Mouse (Mus musculus): ENCODE measurements at regions not wholly inside any gene's neighbourhood (a gene's known extent, or its start where the extent isn't known, plus 50 kb on each side); places are given as distances from the start of the nearest gene placed in this dataset.

DNA sequence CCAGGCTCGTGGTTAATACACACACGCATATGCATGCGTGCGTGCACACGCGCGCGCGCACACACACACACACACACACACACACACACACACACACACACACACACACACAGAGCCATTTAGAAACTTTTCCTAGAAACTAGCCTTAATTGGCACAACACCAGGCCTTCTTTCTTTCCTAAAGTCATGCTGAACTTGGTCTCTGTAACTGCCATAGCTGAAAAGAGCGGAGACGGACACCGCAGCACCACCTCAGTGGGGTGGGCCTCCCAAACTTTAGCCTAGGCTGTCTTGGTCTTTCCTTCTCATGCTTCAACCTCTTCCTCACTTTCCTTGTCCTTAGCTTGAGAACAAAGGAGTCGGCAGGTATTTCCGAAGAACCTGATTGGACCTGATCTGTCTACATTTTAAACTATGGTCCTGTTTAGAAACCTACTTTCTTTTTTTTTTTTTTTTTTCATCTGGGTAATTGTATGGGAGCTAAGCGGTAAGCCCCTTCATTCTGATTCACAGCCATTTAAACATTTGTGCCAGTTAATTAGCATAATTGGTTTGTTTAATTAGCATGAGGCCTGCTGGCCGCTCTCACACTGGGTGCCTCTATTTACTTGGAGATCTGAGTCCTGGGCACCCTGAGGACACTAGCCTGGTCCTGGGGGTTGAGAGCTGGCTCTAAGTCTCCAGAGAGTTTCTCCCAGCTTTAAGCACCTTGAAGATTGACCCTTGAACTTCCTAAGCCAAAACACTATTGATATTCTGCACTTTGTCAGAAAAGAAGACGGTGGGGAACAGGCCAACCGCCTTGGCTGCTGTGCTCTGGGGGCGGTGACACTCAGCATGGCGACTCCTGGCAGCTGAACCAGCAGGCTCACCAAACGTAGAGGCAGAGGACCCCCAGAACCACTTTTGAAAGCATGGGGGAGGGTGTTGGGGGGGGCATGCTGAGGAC, 269.7 kb upstream of the Irx3 start:
- DNase-seq (ENCODE audit: extremely low read depth, low read depth, low spot score), result no peak

DNA sequence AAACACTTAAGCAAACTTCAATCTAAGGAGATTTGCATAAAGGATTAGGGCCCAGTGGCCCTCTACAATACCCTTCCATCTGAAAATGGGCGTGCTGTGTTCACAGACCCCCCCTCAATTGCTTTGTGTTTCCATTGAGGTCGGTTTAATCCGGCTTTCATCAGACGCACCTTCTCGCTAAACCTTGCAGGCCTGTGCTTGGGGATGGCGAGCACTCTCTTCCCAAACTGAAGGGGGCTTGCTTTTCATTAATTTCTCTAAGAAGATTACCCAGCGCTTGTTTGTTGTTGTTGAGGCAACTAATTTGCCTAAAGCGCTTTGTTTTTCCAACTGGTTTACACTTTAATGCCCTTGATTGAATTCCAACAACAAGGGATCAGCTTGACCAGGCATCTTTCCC, 268.8 kb upstream of the Irx3 start:
- DNase-seq (ENCODE audit: extremely low read depth, low read depth, low spot score), result no peak

DNA sequence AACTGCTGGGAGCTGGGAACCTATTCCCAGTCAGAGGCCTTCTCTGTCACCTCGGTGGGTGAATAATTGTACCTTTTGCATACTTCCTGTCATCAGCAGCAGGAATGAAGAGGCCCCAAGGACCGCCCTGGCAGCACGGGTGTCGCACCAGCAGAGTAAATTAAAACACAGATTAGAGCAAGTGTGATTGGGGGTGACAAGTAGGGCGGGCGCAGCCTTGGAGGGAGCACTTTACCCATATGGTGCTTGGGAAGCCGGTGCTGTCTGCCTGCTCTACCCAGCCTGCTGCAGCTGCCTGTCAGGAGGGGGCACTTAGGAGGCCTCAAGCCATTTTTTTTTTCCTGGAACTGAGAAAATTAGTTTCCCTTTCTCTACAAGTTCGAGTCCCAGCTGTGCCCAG, 264.6 kb upstream of the Irx3 start:
- no peak for DNase-seq (ENCODE audit: extremely low read depth, low read depth, low spot score)

DNA sequence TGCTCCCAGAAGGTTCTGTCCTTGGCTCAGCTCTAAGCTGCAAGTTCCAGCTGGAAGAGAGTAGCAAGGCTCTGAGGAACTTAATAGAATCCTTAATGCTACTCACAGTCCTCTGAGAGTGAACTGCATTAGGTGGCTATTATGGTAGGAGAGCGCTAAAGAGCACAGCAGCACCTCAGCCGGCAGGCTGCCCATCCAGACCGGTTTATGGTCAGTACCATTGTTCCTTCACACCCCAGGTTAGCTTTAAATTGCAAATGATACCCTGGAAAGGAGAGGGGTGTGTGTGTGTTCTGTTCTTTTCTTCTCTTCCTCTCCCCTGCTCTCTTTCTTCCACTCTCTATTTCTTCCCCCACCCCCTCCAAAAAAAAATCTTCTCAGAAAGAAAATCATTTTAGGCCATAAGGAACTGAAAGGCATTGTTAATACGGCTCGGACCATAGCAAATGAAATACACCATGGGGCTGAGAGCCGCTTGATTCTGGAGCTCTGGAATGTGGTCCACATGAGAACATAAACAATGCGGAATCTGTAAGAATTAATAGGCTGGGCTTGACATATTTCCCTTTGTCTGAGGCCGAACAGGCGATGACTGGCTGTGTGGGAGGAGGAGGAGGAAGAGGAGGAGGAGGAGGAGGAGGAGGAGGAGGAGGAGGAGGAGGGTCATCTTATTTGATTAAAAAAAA, 263.8 kb upstream of the Irx3 start:
- no peak for DNase-seq (ENCODE audit: extremely low read depth, low read depth, low spot score)

DNA sequence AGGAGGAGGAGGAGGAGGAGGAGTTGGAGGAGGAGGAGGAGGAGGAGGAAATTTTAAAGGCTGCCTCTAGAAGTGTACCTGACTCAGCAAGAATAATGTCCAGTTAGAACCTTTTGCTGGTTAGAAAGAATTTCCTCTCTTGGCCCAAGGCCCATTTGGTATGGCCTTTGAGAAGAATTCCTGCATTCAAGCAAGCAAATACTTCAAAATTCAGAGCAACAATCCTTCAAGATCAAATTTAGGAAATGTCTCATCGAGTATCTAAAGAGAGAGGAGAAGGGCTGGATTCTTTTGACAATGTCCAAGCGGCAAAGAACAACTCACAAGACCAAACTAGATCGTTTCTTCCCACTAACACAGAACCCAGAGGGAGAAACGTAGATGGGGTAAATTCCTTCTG, 263.1 kb upstream of the Irx3 start:
- no peak for DNase-seq (ENCODE audit: extremely low read depth, low read depth, low spot score)

DNA sequence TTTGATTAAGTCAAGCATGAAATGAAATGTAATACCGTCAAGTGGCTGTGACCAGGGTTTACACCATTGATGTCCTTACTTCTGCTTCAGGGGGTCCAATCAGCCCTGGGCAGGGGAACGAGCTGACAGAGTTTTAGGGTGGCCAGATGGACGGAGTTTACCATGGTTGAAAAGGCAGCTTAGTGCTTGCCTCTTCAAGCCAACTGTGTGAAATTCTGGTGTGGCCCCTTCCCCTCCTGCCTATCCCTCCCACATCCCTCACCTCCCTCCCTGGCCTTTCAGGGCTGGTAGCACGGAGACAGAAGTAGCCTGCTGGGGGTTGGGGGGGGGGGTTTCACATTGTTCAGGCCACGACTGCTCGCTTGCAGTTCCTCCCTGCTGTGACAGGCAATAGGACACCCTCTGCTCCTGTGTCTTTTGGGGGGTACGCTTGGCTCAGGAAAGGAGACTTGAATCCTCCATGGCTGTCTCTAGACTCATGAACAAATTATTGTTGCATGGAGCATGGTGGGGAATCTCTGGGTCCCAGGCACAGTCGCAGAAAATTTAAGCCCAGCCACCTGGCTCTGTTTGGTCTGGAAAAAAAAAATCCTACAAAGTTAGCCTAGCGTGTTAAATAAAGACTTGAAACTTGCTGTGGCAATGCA, 262.4 kb upstream of the Irx3 start:
- no peak for DNase-seq (ENCODE audit: extremely low read depth, low read depth, low spot score)

DNA sequence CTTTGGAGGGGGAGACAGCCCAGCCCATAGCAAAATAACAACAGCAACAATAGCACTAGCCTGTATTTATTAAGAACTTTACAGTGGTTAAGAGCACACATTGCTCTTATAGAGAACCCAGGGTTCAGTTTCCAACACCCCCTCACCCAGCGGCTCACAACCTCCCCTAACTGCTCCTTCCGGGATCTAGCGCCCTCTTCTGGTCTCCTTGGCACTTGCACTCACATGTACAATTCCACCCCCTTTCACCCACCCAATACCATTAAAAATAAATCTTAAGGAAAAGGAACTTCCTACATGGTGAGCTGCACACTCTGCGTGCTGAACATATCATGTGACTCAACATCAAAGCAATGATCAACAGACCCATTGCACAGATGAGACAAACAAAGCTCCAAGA, 261.5 kb upstream of the Irx3 start:
- DNase-seq (ENCODE audit: extremely low read depth, low read depth, low spot score), result no peak

DNA sequence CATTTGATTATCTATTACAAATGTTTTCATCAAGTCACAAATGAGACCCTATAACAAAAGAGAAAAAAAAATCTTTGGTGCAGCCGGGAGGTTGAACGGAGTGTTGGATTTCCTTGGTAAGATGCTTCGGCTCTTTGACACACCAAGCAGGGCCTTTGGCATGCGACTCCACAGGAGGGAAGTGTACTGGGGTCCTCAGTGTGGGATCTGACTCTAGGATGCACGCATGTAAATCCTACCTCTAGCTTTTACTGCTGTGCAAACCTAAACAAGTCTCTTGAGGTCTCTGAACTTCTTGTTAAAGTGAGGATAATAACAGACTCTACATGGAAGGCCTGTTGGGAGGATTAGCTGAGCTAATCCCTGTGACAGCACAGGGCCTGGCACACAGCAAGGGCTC, 257.6 kb upstream of the Irx3 start:
- DNase-seq (ENCODE audit: extremely low read depth, low read depth, low spot score), result no peak

DNA sequence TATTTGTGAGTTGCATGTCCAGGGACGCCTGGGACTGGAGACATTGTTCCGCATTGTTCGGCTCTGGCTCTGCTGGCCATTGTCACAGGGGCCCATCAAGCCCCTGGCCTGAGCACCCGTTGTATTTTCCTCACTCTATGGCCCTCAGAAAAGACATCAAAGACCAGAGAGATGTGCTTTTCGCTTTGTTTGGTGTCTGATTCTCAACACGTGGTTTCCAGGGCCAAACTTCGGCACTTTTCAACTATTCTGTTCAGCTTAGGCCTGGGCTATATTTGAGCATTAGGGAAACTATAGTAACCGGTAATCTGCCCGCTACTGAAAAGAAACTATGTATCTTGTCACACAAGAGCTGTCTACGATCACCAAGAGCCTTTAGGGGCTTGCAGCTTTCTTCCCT, 257.1 kb upstream of the Irx3 start:
- no peak for DNase-seq (ENCODE audit: extremely low read depth, low read depth, low spot score)

DNA sequence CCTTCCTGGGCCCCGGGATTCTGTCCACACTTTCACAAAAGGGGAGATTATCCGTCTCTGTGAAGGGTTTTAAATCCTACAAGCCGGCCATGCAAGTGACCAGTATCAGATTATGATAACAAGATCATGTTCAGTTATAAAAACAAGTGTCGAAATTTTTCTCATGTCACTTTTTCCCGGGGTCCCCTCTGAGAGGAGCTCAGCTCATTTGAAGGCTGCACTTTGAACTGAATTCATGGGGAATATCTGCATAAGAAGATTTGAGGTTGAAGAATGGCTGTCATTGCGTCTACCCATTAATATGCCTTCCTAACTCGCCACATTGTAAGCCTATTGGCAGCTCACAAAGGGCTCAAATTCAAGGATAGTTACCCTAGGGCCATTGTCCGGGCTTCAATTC, 256.0 kb upstream of the Irx3 start:
- DNase-seq (ENCODE audit: extremely low read depth, low read depth, low spot score), result no peak

DNA sequence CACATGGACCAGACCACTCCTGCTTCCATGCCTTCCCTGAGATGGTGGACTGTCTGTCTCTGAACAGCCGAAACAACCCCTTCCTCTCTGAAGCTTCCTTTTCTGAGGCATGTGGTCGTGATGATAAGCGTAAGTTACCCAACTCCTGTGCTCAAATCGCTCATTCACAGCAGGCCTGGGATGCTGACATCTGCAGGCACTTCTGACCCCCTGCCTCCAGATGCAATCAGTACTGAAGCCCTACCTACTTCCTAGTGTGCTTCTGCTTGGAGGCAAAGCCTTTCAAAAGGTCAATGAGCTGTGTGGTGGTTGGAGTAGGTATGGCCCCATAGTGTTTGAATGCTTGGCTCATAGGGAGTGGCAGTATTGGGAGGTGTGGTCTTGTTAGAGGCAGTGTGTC, 253.7 kb upstream of the Irx3 start:
- DNase-seq (ENCODE audit: extremely low read depth, low read depth, low spot score), result no peak

DNA sequence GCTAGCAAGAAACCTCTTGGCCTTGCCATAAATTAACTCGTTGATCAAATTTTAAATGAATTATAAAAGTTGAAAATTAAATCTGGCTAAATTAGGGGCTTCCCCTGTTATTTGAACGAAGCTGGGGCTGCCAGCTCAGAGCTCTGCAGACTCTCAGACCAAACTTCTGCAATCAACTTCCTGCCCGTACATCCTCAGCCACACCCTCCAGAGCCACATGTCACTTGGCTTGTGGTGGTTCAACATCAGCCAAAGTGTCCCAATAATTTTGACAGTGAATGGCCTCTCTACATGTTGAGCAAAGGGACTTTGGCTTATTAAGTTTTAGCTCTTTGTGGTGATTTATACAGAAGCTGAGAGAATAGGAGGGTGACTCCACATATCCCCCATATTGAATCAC, 242.8 kb upstream of the Irx3 start:
- DNase-seq (ENCODE audit: extremely low read depth, low read depth, low spot score), result no peak

DNA sequence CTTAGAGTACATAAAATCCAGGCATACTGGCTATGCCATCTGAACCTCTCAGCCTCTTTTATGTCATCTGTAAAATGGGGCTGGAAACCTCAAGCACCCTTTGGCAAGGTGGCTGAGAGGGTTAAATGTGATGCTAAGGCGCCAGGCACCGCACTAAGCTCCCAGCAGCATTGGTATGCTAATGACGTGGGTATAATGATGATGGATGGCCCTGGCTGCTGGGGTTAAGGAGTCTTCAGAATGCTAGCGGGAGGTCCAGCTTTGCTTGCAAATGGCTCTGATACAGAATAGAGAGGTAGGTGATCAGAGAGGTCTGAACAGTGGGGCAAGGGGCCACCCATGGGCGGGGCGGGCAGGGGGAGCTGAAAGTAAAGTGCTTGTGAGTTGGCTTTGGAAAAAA, 241.1 kb upstream of the Irx3 start:
- DNase-seq (ENCODE audit: extremely low read depth, low read depth, low spot score), result no peak

DNA sequence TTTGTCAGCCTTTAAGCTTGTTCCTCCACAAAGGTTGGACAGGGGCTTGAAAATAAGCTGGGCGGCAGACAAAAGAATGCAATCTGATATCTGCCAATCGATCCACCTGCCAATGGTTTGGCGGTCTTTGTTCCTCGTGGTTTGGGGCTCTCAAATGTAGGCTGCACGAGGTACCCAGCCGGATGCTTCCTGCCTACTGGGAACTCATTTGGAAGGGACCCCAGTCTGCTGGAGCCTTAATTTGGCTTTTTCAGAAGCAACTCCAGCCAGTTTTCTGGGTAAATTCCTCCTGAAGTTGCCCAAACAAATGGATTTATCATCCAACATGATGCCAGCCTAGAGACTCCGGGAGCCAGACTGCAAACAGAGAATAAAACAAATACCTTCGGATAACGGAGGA, 228.1 kb upstream of the Irx3 start:
- DNase-seq (ENCODE audit: extremely low read depth, low read depth, low spot score), result no peak

DNA sequence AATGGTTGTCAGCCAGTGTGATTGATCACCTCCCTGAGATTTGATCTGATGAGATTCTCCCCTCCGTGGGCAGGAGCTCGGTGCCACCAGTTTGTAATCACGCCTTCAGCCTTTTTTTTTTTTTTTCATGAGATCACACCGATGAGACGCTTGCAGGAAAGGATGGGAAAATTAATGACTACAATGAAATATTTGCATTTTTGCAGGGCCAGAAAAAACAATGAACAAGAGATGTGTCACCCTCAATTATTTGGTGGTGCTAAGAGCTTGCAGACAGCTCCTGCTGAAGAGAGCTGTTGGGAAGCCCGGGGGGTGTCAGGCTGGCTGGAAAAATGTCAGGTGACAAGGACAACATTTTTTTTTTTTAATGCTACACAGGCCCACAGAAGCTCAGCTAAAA, 227.6 kb upstream of the Irx3 start:
- DNase-seq (ENCODE audit: extremely low read depth, low read depth, low spot score), result no peak

DNA sequence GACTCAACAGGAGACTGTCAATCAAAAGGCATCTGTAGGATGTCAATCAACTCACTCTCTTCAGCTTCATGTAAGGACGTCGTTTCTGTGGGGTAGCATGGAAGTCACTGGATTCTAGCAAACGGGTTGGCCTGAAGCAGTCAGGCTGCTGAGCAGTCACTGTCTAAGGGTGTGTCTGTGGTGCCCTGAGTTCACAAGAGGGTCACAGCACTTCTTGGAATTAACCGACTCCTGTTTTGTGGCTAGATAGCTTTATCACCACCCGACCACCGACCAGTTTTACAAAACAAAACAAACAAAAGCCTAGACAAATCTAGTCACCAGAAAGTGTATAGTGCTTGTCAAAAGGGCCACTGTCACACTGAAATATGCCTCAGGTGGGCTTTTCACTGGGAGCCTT, 226.4 kb upstream of the Irx3 start:
- no peak for DNase-seq (ENCODE audit: extremely low read depth, low read depth, low spot score)

DNA sequence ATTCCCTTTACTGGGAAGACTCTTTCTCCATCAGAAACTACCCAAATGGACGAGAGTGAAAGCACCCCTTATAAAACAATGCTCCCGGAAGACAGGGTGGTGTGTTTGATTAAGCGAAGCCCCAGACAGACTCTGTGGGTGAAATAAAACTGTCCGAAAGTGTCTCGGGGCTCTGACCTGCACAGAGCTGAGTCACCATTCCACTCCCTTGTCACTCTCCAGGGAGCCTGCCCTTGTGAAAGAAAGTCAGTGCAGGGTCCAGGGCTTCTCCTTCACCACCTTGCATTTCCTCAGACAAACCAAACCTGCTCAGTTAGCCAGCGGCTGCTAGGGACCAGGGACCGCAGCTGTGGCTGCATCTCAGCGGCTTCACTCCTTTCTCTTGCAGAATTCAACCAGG, 222.3 kb upstream of the Irx3 start:
- DNase-seq (ENCODE audit: extremely low read depth, low read depth, low spot score), result no peak

DNA sequence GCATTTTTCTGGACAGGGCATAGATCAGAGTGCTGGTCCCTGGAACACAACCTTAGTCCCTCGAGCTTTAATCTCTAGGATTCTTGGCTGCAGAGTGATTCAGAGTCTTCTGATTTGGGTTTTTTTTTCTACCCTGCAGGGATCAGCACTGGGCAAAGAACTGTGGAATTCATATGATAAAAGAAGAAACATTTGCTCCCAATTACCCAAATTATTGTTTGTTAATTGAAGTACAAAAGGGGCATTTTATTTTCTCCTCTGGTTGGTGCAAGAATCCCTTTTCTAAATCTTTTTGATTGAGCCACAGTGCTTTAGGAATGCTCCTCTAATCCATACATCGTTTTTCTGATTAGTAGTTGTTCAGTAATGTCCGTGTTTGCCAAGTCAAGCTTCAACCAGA, 219.7 kb upstream of the Irx3 start:
- DNase-seq (ENCODE audit: extremely low read depth, low read depth, low spot score), result no peak

DNA sequence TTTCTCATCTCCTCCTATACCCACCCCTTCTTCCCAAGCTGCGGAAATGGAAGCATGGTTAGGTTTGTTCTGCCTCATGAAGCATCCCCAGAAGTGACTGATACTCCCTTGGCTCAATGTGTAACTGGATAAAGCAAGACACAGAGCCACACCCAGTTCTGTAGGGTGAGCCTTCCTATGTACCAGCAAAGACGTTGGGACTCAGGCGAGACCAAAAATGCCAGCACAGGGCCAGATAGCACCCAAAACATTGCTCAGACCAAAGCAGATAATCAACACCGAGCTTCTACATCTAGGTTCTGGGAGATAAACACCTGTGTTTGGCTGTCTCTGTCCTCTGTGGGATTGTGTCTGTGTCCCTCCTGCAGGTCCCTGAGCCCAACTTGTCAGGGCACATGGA, 212.8 kb upstream of the Irx3 start:
- no peak for DNase-seq (ENCODE audit: extremely low read depth, low read depth, low spot score)

DNA sequence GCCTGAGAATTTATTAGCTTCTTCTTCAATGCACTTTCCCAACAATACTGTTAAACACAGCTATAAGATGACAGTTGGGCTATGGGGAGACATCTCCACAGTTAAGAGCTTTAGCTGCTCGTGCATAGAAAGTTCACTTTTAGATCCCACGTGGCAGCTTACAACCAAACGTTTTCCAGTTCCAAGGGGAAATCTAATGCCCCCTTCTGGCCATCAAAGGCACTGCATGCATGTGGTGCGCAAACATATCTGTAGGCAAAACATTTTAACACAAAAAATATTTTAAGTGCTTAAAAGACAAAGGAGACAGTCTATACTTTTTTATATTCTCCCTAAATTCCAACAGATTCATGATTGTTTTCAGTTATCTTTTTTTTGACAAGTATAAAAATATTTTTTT, 211.3 kb upstream of the Irx3 start:
- DNase-seq (ENCODE audit: extremely low read depth, low read depth, low spot score), result no peak

DNA sequence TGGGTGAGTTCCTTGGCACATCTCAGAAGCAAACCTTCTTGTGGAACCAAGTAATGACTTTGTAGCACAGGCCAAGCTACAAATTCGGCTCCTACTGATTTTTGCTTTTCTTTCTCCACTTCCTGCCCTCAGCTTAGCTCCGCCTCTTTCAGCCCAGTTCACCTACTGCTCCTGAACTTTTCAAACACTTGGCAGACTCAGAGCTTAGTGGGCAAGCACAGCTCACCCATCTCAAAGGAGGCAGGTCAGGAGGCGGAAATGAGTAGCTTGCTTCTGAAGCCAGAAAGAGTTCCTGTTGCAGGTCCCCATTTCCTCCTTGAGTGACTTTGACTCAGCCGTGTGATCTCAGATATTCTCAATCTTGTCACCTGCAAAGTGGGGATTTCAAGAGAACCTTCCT, 208.5 kb upstream of the Irx3 start:
- no peak for DNase-seq (ENCODE audit: extremely low read depth, low read depth, low spot score)

Measured in fat pad, adult 2 months (tissue).